Mouse (Mus musculus) hematopoietic stem cell, adult 5-6 weeks (primary cell): ENCODE measurements around the gene Alb. TPM values are rescaled to one million over a fixed set of nuclear protein-coding genes. Genes with fewer than 3 reads are reported as not detected.

Experiments used
- ATAC-seq, 2 experiments: fragments of 125-278 bp in 1 of 2; replicated peaks in 1 of 2; 2 replicates each; pipeline ENCODE4 v1.8.0; 2016 to 2017; ENCODE audit warnings: inconsistent platforms in 2 of 2, mild to moderate bottlenecking in 2 of 2, moderate number of reproducible peaks in 2 of 2, low read depth in 1 of 2, moderate TSS enrichment in 1 of 2; ENCODE audit not compliant: low FRiP score in 2 of 2, poor library complexity in 2 of 2, severe bottlenecking in 2 of 2, insufficient read depth in 1 of 2, low TSS enrichment in 1 of 2
- total RNA-seq: library from RNA; stranded (forward); fragments of 172-1452, 232-1000 nt; gene quantifications from 2 replicates; pipeline ENCODE4 v1.2.3, GENCODE M21; 2017

Alb gene
- total RNA-seq = not detected in 2 replicates

GRCm38 (mm10) chr5:90460619-90461018 is at the start of gene Alb:
TSS of gene Alb (plus strand) at chr5:90460897.
- ATAC-seq = no peak

- ATAC-seq = peak in 1 of 2 experiments; percentile 32; a peak in 2 of 4 replicates
Observed at GRCm38 (mm10) chr5:90414142-90414924, 46.4 kb upstream of the Alb start.

GRCm38 (mm10) chr5:90414925-90415295 is 45.8 kb upstream of the Alb start:
- ATAC-seq = peak; percentile 58 to 76

GRCm38 (mm10) chr5:90424625-90425024 is 36.1 kb upstream of the Alb start:
- no peak for ATAC-seq

- ATAC-seq = no peak
Observed at GRCm38 (mm10) chr5:90425191-90425590, 35.5 kb upstream of the Alb start.

GRCm38 (mm10) chr5:90431053-90431452 is 29.6 kb upstream of the Alb start:
- no peak for ATAC-seq

GRCm38 (mm10) chr5:90439157-90439556 is 21.5 kb upstream of the Alb start:
- no peak for ATAC-seq

GRCm38 (mm10) chr5:90447577-90447976 is 13.1 kb upstream of the Alb start:
- no peak for ATAC-seq

- ATAC-seq = no peak
Observed at GRCm38 (mm10) chr5:90449961-90450360, 10.7 kb upstream of the Alb start.

GRCm38 (mm10) chr5:90452711-90453110 is 8.0 kb upstream of the Alb start:
- ATAC-seq = no peak

- no peak for ATAC-seq
Observed at GRCm38 (mm10) chr5:90457241-90457640, 3.5 kb upstream of the Alb start.

GRCm38 (mm10) chr5:90458727-90459126 is 2.0 kb upstream of the Alb start:
- no peak for ATAC-seq

- ATAC-seq = no peak
Observed at GRCm38 (mm10) chr5:90466806-90467205, 6.1 kb downstream of the Alb start.

GRCm38 (mm10) chr5:90467245-90467644 is 6.5 kb downstream of the Alb start:
- ATAC-seq = no peak

GRCm38 (mm10) chr5:90470836-90471235 is 10.1 kb downstream of the Alb start:
- ATAC-seq = no peak

GRCm38 (mm10) chr5:90473902-90474301 is 13.2 kb downstream of the Alb start:
- ATAC-seq = no peak

- no peak for ATAC-seq
Observed at GRCm38 (mm10) chr5:90474369-90474768, 13.7 kb downstream of the Alb start.

GRCm38 (mm10) chr5:90476741-90477140 is 16.0 kb downstream of the Alb start:
- ATAC-seq = no peak
